Mouse (Mus musculus): ENCODE results near the gene Fcgr4. TPM values are rescaled to one million over a fixed set of nuclear protein-coding genes. Genes with fewer than 3 reads are reported as not detected.
"Not testable (repeated sequence)": the region's sequence is repeated elsewhere in the genome, so short reads cannot be mapped to it uniquely, and the experiment has no call there.

Fcgr4 gene
- polyA plus RNA-seq, 1 experiment = 1.0 TPM

DNA sequence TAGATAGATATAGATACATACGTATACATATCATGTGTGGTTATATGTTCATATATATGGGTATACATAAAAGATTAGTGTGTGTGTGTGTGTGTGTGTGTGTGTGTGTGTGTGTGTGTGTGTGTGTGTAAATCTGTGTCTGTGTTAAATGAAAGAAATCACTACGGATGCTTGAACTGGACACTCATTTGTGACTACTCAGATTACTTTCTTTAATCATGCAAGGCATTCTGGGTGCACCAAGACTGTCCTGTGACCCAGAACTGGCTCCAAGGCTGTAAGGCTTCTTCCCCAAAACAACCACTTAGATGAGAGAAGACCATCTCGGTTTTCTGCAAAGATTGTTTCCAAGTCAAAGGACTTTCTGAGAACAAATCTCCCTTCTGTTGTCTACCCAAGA lies 50.8 kb downstream of the Fcgr4 start:
- not testable (repeated sequence) for H3K36me3 ChIP-seq (ENCODE audit: control insufficient read depth, insufficient read depth); H3ac ChIP-seq (ENCODE audit: control insufficient read depth, insufficient read length, low read depth); H3K4me3 ChIP-seq (ENCODE audit: insufficient read depth, poor library complexity, severe bottlenecking); H3K79me2 ChIP-seq (ENCODE audit: control insufficient read depth, insufficient read depth); H3K27me3 ChIP-seq (ENCODE audit: control insufficient read depth, insufficient read depth, insufficient read length); H3K79me3 ChIP-seq (ENCODE audit: low read depth)

DNA sequence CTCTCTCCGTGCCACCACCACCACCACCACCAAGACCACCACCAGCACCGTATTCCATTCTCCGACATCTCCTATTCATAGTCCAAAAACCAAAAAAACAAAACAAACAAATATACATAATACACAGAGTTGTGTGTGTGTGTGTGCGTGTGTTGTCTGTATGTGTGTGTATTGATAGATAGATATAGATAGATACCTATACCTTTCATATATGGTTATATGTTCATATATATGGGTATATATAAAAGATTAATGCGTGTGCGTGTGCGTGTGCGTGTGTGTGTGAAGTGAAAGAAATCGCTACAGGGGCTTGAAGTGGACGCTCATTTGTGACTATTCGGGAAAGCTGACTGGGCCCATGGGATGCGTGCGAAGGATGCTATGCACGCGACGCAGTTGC lies 52.2 kb downstream of the Fcgr4 start:
- not testable (repeated sequence) for H3ac ChIP-seq (ENCODE audit: control insufficient read depth, insufficient read length, low read depth); H3K27me3 ChIP-seq (ENCODE audit: control insufficient read depth, insufficient read depth, insufficient read length); H3K79me3 ChIP-seq (ENCODE audit: low read depth); H3K36me3 ChIP-seq (ENCODE audit: control insufficient read depth, insufficient read depth); H3K79me2 ChIP-seq (ENCODE audit: control insufficient read depth, insufficient read depth); H3K4me3 ChIP-seq (ENCODE audit: insufficient read depth, poor library complexity, severe bottlenecking)

DNA sequence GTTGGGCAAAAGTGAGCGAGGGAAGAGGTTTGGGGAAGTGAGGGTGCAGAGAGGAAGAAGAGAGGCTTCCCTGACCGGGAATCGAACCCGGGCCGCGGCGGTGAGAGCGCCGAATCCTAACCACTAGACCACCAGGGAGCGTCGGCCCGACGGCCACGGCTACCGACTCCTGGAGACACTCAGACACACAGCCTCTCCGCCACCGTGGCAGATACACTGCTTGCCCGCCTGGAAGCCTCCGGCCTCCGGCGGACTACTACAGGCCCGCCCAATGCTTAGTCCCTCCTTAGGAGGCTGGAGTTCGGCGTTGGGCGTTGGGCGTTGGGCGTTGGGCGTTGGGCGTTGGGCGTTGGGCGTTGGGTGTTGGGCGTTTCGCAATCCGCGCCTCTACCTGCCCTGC lies 53.0 kb downstream of the Fcgr4 start:
- H3ac ChIP-seq (ENCODE audit: control insufficient read depth, insufficient read length, low read depth) = not testable (repeated sequence)

DNA sequence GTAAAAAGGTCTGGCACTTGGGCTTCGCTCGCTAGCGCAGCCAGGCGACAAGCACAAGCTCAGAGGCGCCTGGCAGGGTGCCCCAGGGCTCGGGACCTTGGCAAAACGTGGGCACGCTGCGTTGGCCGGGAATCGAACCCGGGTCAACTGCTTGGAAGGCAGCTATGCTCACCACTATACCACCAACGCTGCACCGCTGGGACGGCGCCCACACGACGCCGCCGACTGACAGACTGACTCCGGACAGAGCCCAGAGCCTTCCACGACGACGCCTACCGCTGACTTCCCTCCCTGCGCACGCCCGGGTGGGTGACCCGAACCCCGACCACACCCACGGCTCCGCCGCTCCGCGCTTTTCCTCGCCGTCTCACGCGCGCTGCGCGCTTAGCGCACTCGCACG lies 53.5 kb downstream of the Fcgr4 start:
- not testable (repeated sequence) for H3K36me3 ChIP-seq (ENCODE audit: control insufficient read depth, insufficient read depth); H3K79me3 ChIP-seq (ENCODE audit: low read depth); H3ac ChIP-seq (ENCODE audit: control insufficient read depth, insufficient read length, low read depth); H3K4me3 ChIP-seq (ENCODE audit: insufficient read depth, poor library complexity, severe bottlenecking); H3K27me3 ChIP-seq (ENCODE audit: control insufficient read depth, insufficient read depth, insufficient read length); H3K79me2 ChIP-seq (ENCODE audit: control insufficient read depth, insufficient read depth)

More for the DNA sequence above, 53.0 kb downstream of the Fcgr4 start:
- not testable (repeated sequence) for H3K27me3 ChIP-seq (ENCODE audit: control insufficient read depth, insufficient read depth, insufficient read length); H3K79me3 ChIP-seq (ENCODE audit: low read depth); H3K36me3 ChIP-seq (ENCODE audit: control insufficient read depth, insufficient read depth); H3K4me3 ChIP-seq (ENCODE audit: insufficient read depth, poor library complexity, severe bottlenecking); H3K79me2 ChIP-seq (ENCODE audit: control insufficient read depth, insufficient read depth)

DNA sequence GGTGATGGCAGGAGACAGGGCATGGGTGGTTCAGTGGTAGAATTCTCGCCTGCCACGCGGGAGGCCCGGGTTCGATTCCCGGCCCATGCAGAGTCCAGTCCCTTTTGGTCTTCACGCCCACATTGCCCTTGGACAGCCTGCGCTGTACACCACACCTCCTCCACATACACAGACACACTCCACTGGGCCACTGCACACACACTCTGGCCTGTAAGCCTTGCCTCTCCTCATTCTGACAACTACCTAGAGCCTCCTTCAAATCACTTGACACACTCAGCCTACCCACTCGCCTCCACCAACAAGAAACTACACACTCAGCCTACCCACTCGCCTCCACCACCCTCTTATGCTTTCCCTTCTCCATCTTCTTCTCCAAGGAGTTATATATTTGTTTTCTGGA lies 55.6 kb downstream of the Fcgr4 start:
- not testable (repeated sequence) for H3K79me3 ChIP-seq (ENCODE audit: low read depth); H3K27me3 ChIP-seq (ENCODE audit: control insufficient read depth, insufficient read depth, insufficient read length); H3ac ChIP-seq (ENCODE audit: control insufficient read depth, insufficient read length, low read depth); H3K36me3 ChIP-seq (ENCODE audit: control insufficient read depth, insufficient read depth); H3K4me3 ChIP-seq (ENCODE audit: insufficient read depth, poor library complexity, severe bottlenecking); H3K79me2 ChIP-seq (ENCODE audit: control insufficient read depth, insufficient read depth)

DNA sequence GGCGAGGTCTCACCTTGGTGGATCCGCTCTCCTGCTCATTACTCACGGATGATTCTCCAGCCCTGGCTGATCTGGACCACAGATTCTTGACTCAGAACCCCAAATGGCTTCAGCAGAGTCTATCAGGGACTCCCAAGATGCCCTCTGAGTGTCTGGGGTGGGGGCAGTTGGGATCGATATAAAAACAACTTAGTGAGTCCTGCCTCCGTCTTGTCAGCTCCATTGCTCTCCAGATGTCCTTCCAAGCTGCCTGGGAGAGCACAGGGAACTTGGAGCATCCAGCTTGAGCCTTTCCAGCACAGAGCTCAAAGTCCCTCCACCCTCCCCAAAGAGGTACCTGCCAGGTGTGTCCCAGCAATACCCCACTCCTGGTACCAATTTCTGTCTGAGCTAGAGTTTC lies 57.5 kb downstream of the Fcgr4 start:
- not testable (repeated sequence) for H3K27me3 ChIP-seq (ENCODE audit: control insufficient read depth, insufficient read depth, insufficient read length); H3K79me3 ChIP-seq (ENCODE audit: low read depth)

DNA sequence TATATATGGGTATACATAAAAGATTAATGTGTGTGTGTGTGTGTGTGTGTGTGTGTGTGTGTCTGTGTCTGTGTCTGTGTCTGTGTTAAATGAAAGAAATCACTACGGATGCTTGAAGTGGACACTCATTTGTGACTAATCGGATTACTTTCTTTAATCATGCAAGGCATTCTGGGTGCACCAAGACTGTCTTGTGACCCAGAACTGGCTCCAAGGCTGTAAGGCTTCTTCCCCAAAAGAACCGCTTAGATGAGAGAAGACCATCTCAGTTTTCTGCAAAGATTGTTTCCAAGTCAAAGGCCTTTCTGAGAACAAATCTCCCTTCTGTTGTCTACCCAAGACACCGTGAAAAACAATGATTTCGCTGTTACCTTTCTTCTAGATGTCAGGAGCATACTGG lies 58.5 kb downstream of the Fcgr4 start:
- not testable (repeated sequence) for H3K79me2 ChIP-seq (ENCODE audit: control insufficient read depth, insufficient read depth); H3K4me3 ChIP-seq (ENCODE audit: insufficient read depth, poor library complexity, severe bottlenecking); H3K79me3 ChIP-seq (ENCODE audit: low read depth); H3K36me3 ChIP-seq (ENCODE audit: control insufficient read depth, insufficient read depth); H3ac ChIP-seq (ENCODE audit: control insufficient read depth, insufficient read length, low read depth); H3K27me3 ChIP-seq (ENCODE audit: control insufficient read depth, insufficient read depth, insufficient read length)

More for the DNA sequence above, 57.5 kb downstream of the Fcgr4 start:
- H3K36me3 ChIP-seq (ENCODE audit: control insufficient read depth, insufficient read depth); H3K79me2 ChIP-seq (ENCODE audit: control insufficient read depth, insufficient read depth); H3K4me3 ChIP-seq (ENCODE audit: insufficient read depth, poor library complexity, severe bottlenecking); H3ac ChIP-seq (ENCODE audit: control insufficient read depth, insufficient read length, low read depth): not testable (repeated sequence)

DNA sequence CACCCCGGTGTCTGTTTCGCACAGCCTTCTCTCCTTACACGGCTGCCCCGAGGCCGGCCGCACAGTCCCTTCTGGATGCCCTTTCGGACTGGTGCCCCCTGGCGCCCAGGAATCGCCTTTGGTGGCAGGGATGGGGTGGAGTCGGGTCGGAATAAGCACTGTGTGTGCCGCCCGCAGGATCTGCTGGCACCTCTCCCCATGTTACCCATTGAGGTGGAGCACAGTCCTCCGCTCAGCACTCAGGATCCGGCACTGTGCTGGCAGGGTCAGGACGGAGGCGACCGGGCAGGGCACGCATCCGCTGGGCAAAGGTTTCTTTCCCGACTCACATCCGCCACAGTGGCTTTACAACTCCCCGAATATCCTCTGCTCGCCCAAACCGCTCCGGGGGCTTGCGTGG lies 59.2 kb downstream of the Fcgr4 start:
- not testable (repeated sequence) for H3K27me3 ChIP-seq (ENCODE audit: control insufficient read depth, insufficient read depth, insufficient read length); H3K4me3 ChIP-seq (ENCODE audit: insufficient read depth, poor library complexity, severe bottlenecking); H3K79me2 ChIP-seq (ENCODE audit: control insufficient read depth, insufficient read depth); H3K36me3 ChIP-seq (ENCODE audit: control insufficient read depth, insufficient read depth); H3ac ChIP-seq (ENCODE audit: control insufficient read depth, insufficient read length, low read depth); H3K79me3 ChIP-seq (ENCODE audit: low read depth)

DNA sequence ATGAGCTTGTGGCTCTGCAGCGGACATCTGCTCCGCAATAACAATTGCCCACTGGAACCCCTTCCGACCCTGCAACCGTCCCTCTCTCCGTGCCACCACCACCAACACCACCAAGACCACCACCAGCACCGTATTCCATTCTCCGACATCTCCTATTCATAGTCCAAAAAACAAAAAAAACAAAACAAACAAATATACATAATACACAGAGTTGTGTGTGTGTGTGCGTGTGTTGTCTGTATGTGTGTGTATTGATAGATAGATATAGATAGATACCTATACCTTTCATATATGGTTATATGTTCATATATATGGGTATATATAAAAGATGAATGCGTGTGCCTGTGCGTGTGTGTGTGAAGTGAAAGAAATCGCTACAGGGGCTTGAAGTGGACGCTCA lies 59.7 kb downstream of the Fcgr4 start:
- H3K36me3 ChIP-seq (ENCODE audit: control insufficient read depth, insufficient read depth); H3ac ChIP-seq (ENCODE audit: control insufficient read depth, insufficient read length, low read depth); H3K79me3 ChIP-seq (ENCODE audit: low read depth); H3K27me3 ChIP-seq (ENCODE audit: control insufficient read depth, insufficient read depth, insufficient read length); H3K4me3 ChIP-seq (ENCODE audit: insufficient read depth, poor library complexity, severe bottlenecking); H3K79me2 ChIP-seq (ENCODE audit: control insufficient read depth, insufficient read depth): not testable (repeated sequence)

DNA sequence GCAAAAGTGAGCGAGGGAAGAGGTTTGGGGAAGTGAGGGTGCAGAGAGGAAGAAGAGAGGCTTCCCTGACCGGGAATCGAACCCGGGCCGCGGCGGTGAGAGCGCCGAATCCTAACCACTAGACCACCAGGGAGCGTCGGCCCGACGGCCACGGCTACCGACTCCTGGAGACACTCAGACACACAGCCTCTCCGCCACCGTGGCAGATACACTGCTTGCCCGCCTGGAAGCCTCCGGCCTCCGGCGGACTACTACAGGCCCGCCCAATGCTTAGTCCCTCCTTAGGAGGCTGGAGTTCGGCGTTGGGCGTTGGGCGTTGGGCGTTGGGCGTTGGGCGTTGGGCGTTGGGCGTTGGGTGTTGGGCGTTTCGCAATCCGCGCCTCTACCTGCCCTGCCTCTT lies 60.6 kb downstream of the Fcgr4 start:
- H3K36me3 ChIP-seq (ENCODE audit: control insufficient read depth, insufficient read depth); H3ac ChIP-seq (ENCODE audit: control insufficient read depth, insufficient read length, low read depth); H3K4me3 ChIP-seq (ENCODE audit: insufficient read depth, poor library complexity, severe bottlenecking); H3K79me3 ChIP-seq (ENCODE audit: low read depth); H3K79me2 ChIP-seq (ENCODE audit: control insufficient read depth, insufficient read depth); H3K27me3 ChIP-seq (ENCODE audit: control insufficient read depth, insufficient read depth, insufficient read length): not testable (repeated sequence)

Small RNA genes within 50 kb of the gene (microRNA-seq; reads per million reads assigned to microRNA genes)
- gene Gm27552 (ENCODE audit: borderline microRNAs expressed) = not detected
- 11.9 reads per million, percentile 61 among the genes with 10 or more reads in this experiment for gene Mir6546 (ENCODE audit: borderline microRNAs expressed)

Other genes starting within 250 kb of the Fcgr4 start
- 12.0 TPM for gene Atf6, start 151.1 kb upstream of the Fcgr4 start, polyA plus RNA-seq (2012; fragmentation: generic; extraction: Trizol)
- 0.12 TPM for gene Gm26620, start 133.9 kb upstream of the Fcgr4 start, polyA plus RNA-seq (2012; fragmentation: generic; extraction: Trizol)
- 39.9 TPM for gene Dusp12, start 133.4 kb upstream of the Fcgr4 start, polyA plus RNA-seq (2012; fragmentation: generic; extraction: Trizol)
- not detected for gene Fcrlb, start 106.0 kb upstream of the Fcgr4 start, polyA plus RNA-seq (2012; fragmentation: generic; extraction: Trizol)
- gene Fcrla, start 91.3 kb upstream of the Fcgr4 start, polyA plus RNA-seq (2012; fragmentation: generic; extraction: Trizol) = not detected
- 0.06 TPM for gene Fcgr2b, start 42.4 kb upstream of the Fcgr4 start, polyA plus RNA-seq (2012; fragmentation: generic; extraction: Trizol)
- gene Fcgr3, start 46.0 kb downstream of the Fcgr4 start, polyA plus RNA-seq (2012; fragmentation: generic; extraction: Trizol) = not detected
- 0.39 TPM for gene Cfap126, start 95.0 kb downstream of the Fcgr4 start, polyA plus RNA-seq (2012; fragmentation: generic; extraction: Trizol)
- 147 TPM for gene Sdhc, start 131.7 kb downstream of the Fcgr4 start, polyA plus RNA-seq (2012; fragmentation: generic; extraction: Trizol)
- gene Mpz, start 131.8 kb downstream of the Fcgr4 start, polyA plus RNA-seq (2012; fragmentation: generic; extraction: Trizol) = 0.11 TPM
- 0.13 TPM for gene Pcp4l1, start 177.3 kb downstream of the Fcgr4 start, polyA plus RNA-seq (2012; fragmentation: generic; extraction: Trizol)
- gene Nr1i3, start 195.1 kb downstream of the Fcgr4 start, polyA plus RNA-seq (2012; fragmentation: generic; extraction: Trizol) = 0.04 TPM
- gene Tomm40l, start 203.6 kb downstream of the Fcgr4 start, polyA plus RNA-seq (2012; fragmentation: generic; extraction: Trizol) = 58.7 TPM
- not detected for gene Apoa2, start 206.1 kb downstream of the Fcgr4 start, polyA plus RNA-seq (2012; fragmentation: generic; extraction: Trizol)
- not detected for gene Fcer1g, start 215.4 kb downstream of the Fcgr4 start, polyA plus RNA-seq (2012; fragmentation: generic; extraction: Trizol)
- 6.7 TPM for gene Adamts4, start 231.5 kb downstream of the Fcgr4 start, polyA plus RNA-seq (2012; fragmentation: generic; extraction: Trizol)
- gene Ndufs2, start 232.5 kb downstream of the Fcgr4 start, polyA plus RNA-seq (2012; fragmentation: generic; extraction: Trizol) = 227 TPM

All from C2C12 (cell line).